Mouse (Mus musculus): ENCODE measurements around the gene Crym.

DNA sequence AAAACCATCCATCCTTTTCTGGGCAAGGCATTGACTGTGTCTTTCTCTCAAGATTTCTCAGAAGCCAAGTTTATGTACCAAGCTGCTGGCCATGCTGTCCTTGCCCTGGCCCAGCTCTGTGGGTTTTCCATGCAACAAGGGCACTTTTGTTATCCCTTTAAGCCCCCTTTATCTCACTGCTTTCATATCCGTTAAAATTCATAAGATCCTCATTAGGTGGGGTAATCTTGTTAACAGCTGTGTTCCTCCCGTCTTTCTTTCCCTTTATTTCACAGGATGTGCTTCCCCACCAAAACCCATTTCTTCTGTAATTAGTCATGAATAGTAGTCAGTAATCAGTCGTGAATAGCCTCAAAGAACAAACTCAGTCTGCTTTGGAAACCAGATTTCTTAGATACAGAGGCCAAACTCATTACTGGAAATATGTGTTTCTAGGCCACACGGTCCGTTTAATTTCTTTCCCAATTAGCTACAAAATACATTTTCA lies 44.3 kb downstream of the Crym start:
- TF ChIP-seq GATA1 (IDR thresholded peaks at IDR 0.05; ENCODE audit: borderline replicate concordance, low read length) = no peak
- TF ChIP-seq FLI1 (IDR thresholded peaks at IDR 0.05; ENCODE audit: low read length) = no peak
